Mouse (Mus musculus) megakaryocyte progenitor cell, adult 5-6 weeks (primary cell): ENCODE measurements at regions not wholly inside any gene's neighbourhood (a gene's known extent, or its start where the extent isn't known, plus 50 kb on each side); places are given as distances from the start of the nearest gene placed in this dataset.

Experiments used
- ATAC-seq: replicated peaks from 2 replicates; pipeline ENCODE4 v1.8.0; 2016; ENCODE audit warnings: mild to moderate bottlenecking, moderate TSS enrichment, inconsistent platforms; ENCODE audit not compliant: poor library complexity

DNA sequence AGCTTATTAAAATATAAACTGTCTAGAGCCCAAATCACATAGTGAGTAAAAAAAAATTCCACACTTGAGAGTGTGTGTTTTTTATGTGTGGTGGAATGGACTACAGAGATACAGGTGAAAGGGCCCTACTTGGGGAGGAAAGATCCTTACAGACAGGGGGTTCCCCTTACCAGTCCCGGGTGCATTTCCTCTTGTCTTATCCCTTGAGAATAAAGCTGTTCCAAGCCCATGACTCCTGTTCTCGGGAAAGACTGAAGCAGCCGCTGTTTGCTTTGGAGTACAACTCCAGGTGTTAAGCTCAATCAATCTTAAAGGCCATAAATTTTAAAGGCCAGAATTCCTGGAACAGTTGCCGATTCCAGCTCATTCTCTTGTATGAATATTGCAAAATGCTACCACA, 108.4 kb downstream of the Magee1 start:
- ATAC-seq = no peak

DNA sequence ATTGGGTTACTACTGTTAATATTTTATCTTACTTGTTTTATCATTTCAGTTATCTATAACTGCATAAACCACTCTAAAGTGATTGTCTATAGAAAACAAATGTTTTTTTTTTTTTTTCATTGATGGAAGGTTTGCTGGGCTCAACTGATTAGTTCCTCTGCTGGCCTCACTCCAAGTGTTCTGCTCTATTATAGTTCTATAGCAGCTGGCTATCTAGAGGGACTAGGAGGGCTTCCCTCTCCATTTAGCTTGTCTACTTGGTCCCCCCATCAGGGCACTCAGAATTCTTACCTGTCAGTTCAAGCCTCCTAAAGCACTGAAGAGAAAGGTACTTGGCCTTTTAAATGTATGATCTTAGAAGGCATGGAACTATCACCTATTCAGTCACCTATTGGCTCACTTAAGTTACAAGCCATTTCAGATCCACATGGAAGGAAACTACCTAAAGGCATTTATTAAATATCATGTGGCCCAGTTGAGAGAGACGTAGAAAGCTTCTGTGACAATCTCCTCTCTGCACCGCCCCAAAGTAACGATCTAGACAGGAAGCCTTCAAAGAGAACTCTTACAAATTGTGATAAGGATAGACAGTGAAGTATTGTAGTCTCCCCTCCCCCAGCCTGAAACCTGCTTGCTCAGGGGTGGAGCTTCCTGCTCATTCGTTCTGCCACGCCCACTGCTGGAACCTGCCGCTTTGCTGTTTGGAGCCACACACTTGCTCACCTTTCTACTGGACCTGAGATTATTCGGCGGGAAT, 117.0 kb downstream of the Magee1 start:
- peak; percentile 93 for ATAC-seq
